Mouse (Mus musculus) heart, postnatal 0 days (tissue): ENCODE measurements around the gene Cdyl.

Experiments
- CTCF ChIP-seq: IDR thresholded peaks from 2 replicates; pipeline ENCODE4 v1.5.1; 2016; ENCODE audit warnings: antibody characterized with exemption, control low read depth, low read depth
- EP300 ChIP-seq: IDR thresholded peaks from 2 replicates; pipeline ENCODE4 v1.6.1; 2016; ENCODE audit warnings: antibody characterized with exemption, low read depth

- TF ChIP-seq CTCF: no peak
- TF ChIP-seq EP300: no peak
Observed at GRCm38 (mm10) chr13:35807940-35808339, 148.3 kb downstream of the Cdyl start.
